Comparison of ENCODE assay signal across 8 mouse cellular contexts in genomic region chr9:13297122-13297667, GRCm38 (mm10). TPM values are rescaled to one million over a fixed set of nuclear protein-coding genes. Genes with fewer than 3 reads are reported as not detected.
A peak's percentile ranks its signal among the peaks of the same experiment; 100 is the strongest.
DNase-seq lines count a peak whose midpoint lies in the region; ATAC-seq and TF ChIP-seq lines count a peak whose summit lies in the region.

No protein-coding gene starts in this region.

- H3K4me1 ChIP-seq in forebrain, postnatal 0 days (ENCODE audit: insufficient read depth), result peaks cover 8% of the 10 kb centered on the region; the same call in 1 of the 2 replicates
- peaks cover 35% of the 10 kb centered on the region for H3K4me1 ChIP-seq in limb, embryonic 14.5 days (ENCODE audit: control insufficient read depth, insufficient read depth, low read length)
- H3K4me1 ChIP-seq in stomach, embryonic 14.5 days (ENCODE audit: control insufficient read depth, insufficient read depth, low read length), result peaks cover 19% of the 10 kb centered on the region

- no peaks in the 10 kb centered on the region for H3K36me3 ChIP-seq in forebrain, postnatal 0 days (ENCODE audit: insufficient read depth)
- H3K36me3 ChIP-seq in limb, embryonic 14.5 days (ENCODE audit: control insufficient read depth, insufficient read depth, low read length), result no peaks in the 10 kb centered on the region
- H3K36me3 ChIP-seq in stomach, embryonic 14.5 days (ENCODE audit: control insufficient read depth, insufficient read depth, low read length), result no peaks in the 10 kb centered on the region

- no peak for TF ChIP-seq CTCF in layer of hippocampus, adult 2 months (conservative IDR thresholded peaks at IDR 0.05)
- no peak for TF ChIP-seq CTCF in forebrain, postnatal 0 days (IDR thresholded peaks at IDR 0.05; ENCODE audit: low read depth)

- WGBS in forebrain, postnatal 0 days, result under 1% methylated on average over 12 of the region's 12 CpGs
- WGBS in limb, embryonic 14.5 days, result under 1% methylated on average over 12 of the region's 12 CpGs
- under 1% methylated on average over 12 of the region's 12 CpGs for WGBS in stomach, embryonic 14.5 days

- H3K27ac ChIP-seq in layer of hippocampus, adult 2 months, result peak overlapping the region; percentile 86
- peak overlapping the region; percentile 66 for H3K27ac ChIP-seq in forebrain, postnatal 0 days (ENCODE audit: low read depth, low read length)
- H3K27ac ChIP-seq in limb, embryonic 14.5 days (replicated peaks; ENCODE audit: low read depth, low read length), result peak overlapping the region; percentile 77
- H3K27ac ChIP-seq in stomach, embryonic 14.5 days (ENCODE audit: low read length), result peak overlapping the region; percentile 75

- H3K9ac ChIP-seq in forebrain, postnatal 0 days, result peak overlapping the region; percentile 66
- peak overlapping the region; percentile 63 for H3K9ac ChIP-seq in limb, embryonic 14.5 days (ENCODE audit: low read depth, low read length, severe bottlenecking)
- peak overlapping the region; percentile 51 for H3K9ac ChIP-seq in stomach, embryonic 14.5 days (replicated peaks; ENCODE audit: low read depth, low read length)

- H3K9me3 ChIP-seq in forebrain, postnatal 0 days (ENCODE audit: low read length), result no peaks in the 10 kb centered on the region
- H3K9me3 ChIP-seq in limb, embryonic 14.5 days (ENCODE audit: control insufficient read depth, low read length), result no peaks in the 10 kb centered on the region
- H3K9me3 ChIP-seq in stomach, embryonic 14.5 days (ENCODE audit: control insufficient read depth, low read depth, low read length), result no peaks in the 10 kb centered on the region

- no peak for TF ChIP-seq POLR2A in limb, embryonic 14.5 days (IDR thresholded peaks at IDR 0.05; ENCODE audit: borderline replicate concordance, extremely low read depth, insufficient read depth, insufficient read length)

- DNase-seq in layer of hippocampus, adult 2 months (ENCODE audit: low spot score in 2 of 2), result no peak
- no peak for DNase-seq in layer of hippocampus, postnatal 36 days
- peak; percentile 55 for DNase-seq in adipocyte (ENCODE audit: low spot score)
- no peak for DNase-seq in forebrain, postnatal 0 days
- no peak for DNase-seq in limb, embryonic 14.5 days (ENCODE audit: low spot score)
- DNase-seq in frontal cortex, postnatal 25 days (ENCODE audit: low spot score in 2 of 2), result no peak
- DNase-seq in cerebellum, adult 11-12 months, result no peak

- no peak for ATAC-seq in forebrain, postnatal 0 days
- 0 out of 2 replicates have a peak, but pooled peaks have one; percentile 4 for ATAC-seq in limb, embryonic 14.5 days (ENCODE audit: low FRiP score, low read depth)
- ATAC-seq in stomach, embryonic 14.5 days (ENCODE audit: insufficient number of reproducible peaks, insufficient read depth, low FRiP score, low read depth), result no peak

- H3K4me2 ChIP-seq in forebrain, postnatal 0 days (ENCODE audit: low read depth), result peak overlapping the region; percentile 86
- H3K4me2 ChIP-seq in limb, embryonic 14.5 days (replicated peaks; ENCODE audit: low read depth, low read length, severe bottlenecking), result peak overlapping the region; percentile 96
- H3K4me2 ChIP-seq in stomach, embryonic 14.5 days (replicated peaks; ENCODE audit: low read depth, low read length), result peak overlapping the region; percentile 96

- H3K4me3 ChIP-seq in layer of hippocampus, adult 2 months, result peak overlapping the region; percentile 78
- H3K4me3 ChIP-seq in forebrain, postnatal 0 days (ENCODE audit: low read depth, low read length), result peak overlapping the region; percentile 57
- H3K4me3 ChIP-seq in limb, embryonic 14.5 days (replicated peaks; ENCODE audit: low read length), result peak overlapping the region; percentile 51
- H3K4me3 ChIP-seq in stomach, embryonic 14.5 days (ENCODE audit: low read depth, low read length), result peak overlapping the region; percentile 56

- H3K27me3 ChIP-seq in forebrain, postnatal 0 days (ENCODE audit: insufficient read depth, low read length), result no peaks in the 10 kb centered on the region
- H3K27me3 ChIP-seq in limb, embryonic 14.5 days (ENCODE audit: control insufficient read depth, insufficient read depth, low read length), result no peaks in the 10 kb centered on the region
- no peaks in the 10 kb centered on the region for H3K27me3 ChIP-seq in stomach, embryonic 14.5 days (ENCODE audit: control insufficient read depth, insufficient read depth, low read length)

RNA-seq across cellular contexts. Expression of gene Maml2, which starts 0.6 kb away (rescaled TPM):
- total RNA-seq in layer of hippocampus, adult 2 months (2021), result 10 to 100 TPM; 26.1 to 34.6 TPM
- total RNA-seq in layer of hippocampus, postnatal 36 days (2021), result 10 to 100 TPM; 21.2 to 28.9 TPM
- 6.2 and 6.4 TPM in 2 replicates for total RNA-seq in forebrain, postnatal 0 days (2014; rRNA removed)
- 5.9 and 9.5 TPM in 2 replicates for polyA plus RNA-seq in forebrain, postnatal 0 days (2015; fragmentation: Nextera tagmentation; extraction: Ambion mirVana)
- 9.9 and 11.4 TPM in 2 replicates for polyA plus RNA-seq in limb, embryonic 14.5 days (2012; rRNA removed)
- polyA plus RNA-seq in limb, embryonic 14.5 days (2014; fragmentation: Nextera tagmentation; extraction: Ambion mirVana), result 10.7 and 12.2 TPM in 2 replicates
- polyA plus RNA-seq in stomach, embryonic 14.5 days (2014; fragmentation: Nextera tagmentation; extraction: Ambion mirVana), result 12.2 and 12.7 TPM in 2 replicates

RNA-seq across cellular contexts. Expression of gene Ccdc82, which starts 50.4 kb away (rescaled TPM):
- 10 to 100 TPM; 14.1 to 17.9 TPM for total RNA-seq in layer of hippocampus, adult 2 months (2021)
- total RNA-seq in layer of hippocampus, postnatal 36 days (2021), result 10 to 100 TPM; 14.7 to 17.2 TPM
- 15.6 and 24.9 TPM in 2 replicates for total RNA-seq in forebrain, postnatal 0 days (2014; rRNA removed)
- polyA plus RNA-seq in forebrain, postnatal 0 days (2015; fragmentation: Nextera tagmentation; extraction: Ambion mirVana), result 5.7 and 7.0 TPM in 2 replicates
- polyA plus RNA-seq in limb, embryonic 14.5 days (2012; rRNA removed), result 13.4 and 14.7 TPM in 2 replicates
- 8.2 TPM in 2 replicates for polyA plus RNA-seq in limb, embryonic 14.5 days (2014; fragmentation: Nextera tagmentation; extraction: Ambion mirVana)
- 12.3 and 14.0 TPM in 2 replicates for polyA plus RNA-seq in stomach, embryonic 14.5 days (2014; fragmentation: Nextera tagmentation; extraction: Ambion mirVana)

RNA-seq across cellular contexts. Expression of gene Jrkl, which starts 51.6 kb away (rescaled TPM):
- 1 to 10 TPM; 8.6 to 9.2 TPM for total RNA-seq in layer of hippocampus, adult 2 months (2021)
- total RNA-seq in layer of hippocampus, postnatal 36 days (2021), result 10 to 100 TPM; 10.5 to 11.6 TPM
- 7.5 and 8.9 TPM in 2 replicates for total RNA-seq in forebrain, postnatal 0 days (2014; rRNA removed)
- polyA plus RNA-seq in forebrain, postnatal 0 days (2015; fragmentation: Nextera tagmentation; extraction: Ambion mirVana), result 4.3 and 5.4 TPM in 2 replicates
- 4.2 and 6.0 TPM in 2 replicates for polyA plus RNA-seq in limb, embryonic 14.5 days (2012; rRNA removed)
- 8.1 and 8.2 TPM in 2 replicates for polyA plus RNA-seq in limb, embryonic 14.5 days (2014; fragmentation: Nextera tagmentation; extraction: Ambion mirVana)
- 10.5 and 10.6 TPM in 2 replicates for polyA plus RNA-seq in stomach, embryonic 14.5 days (2014; fragmentation: Nextera tagmentation; extraction: Ambion mirVana)
